Mouse (Mus musculus) T-helper 2 cell (primary cell): ENCODE measurements around the gene Comt.

Experiments used
- in situ Hi-C: fragments of 300-600 bp; cut with MboI, MseI; formaldehyde crosslinking; loops from one replicate; pipeline ENCODE4 v1.15.1; 2025; ENCODE audit warnings: high pct_unique_total_duplicates

Comt gene

DNA sequence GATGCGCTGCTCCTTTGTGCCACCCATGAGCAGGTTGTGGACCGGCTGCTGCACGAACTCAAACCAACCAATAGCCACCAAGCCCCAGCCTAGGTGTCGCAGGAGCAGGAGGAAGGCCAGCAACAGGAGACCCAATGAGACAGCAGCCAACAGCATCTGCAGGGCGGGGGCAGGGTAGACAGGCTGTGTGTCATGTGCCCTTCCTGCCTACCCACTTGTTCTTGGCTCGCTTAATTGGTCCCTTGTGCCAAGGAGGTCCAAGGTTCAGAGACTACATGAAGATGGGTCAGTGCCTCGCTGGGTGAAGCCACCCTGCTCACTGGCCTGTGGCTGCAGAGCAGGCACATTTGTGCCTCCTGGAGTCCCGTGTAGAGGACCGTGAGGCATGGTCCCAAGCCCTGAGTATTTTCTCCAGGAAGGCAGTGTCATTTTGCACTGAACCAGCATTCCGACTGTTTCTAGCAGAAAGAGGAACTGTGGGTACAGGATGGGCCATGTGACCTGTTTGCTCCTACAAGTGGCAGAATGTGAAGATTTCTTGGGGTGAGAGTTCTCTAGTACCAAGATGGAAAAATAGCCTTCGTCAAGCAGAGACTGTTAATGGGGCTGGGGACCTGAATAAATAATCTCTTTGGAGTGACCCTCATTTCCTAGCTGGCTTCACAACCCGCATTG, 14.7 kb downstream of the Comt start:
- in situ Hi-C loops, result loop anchor here (5.0 kb wide), 1 partner anchor 65 kb away; the partner anchor contains the start of genes Arvcf and Tango2

DNA sequence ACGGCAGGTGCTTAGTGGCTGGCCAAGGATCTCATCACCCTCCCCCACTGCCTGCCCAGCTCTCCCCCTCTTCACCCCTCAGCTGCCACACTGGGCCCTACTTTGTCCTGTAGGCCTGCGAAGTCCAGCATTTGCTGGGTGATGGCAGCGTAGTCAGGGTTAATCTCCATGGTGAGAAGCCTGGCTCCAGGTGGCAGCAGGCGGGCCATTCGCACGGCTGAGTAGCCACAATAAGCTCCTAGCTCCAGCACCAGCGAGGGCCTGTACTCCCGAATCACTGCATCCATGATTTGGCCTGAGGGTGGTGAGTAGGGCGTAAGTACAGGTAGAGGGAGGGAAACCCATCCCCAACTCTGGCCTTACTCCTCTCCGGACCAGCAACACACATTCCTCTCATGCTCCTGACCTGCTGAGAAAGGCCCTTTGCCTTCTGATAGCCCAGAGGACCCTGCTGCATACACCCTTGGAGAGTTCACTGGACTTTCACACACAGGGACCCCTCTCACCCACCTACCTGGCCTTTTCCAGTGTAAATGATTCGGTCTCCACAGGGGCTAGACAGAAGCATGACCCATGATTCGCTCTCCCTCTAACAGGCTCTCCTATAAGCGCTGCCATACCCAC, 15.5 kb downstream of the Comt start:
- in situ Hi-C loops, result loop anchor here (5.0 kb wide), 1 partner anchor 64 kb away; the partner anchor contains the start of genes Arvcf and Tango2

DNA sequence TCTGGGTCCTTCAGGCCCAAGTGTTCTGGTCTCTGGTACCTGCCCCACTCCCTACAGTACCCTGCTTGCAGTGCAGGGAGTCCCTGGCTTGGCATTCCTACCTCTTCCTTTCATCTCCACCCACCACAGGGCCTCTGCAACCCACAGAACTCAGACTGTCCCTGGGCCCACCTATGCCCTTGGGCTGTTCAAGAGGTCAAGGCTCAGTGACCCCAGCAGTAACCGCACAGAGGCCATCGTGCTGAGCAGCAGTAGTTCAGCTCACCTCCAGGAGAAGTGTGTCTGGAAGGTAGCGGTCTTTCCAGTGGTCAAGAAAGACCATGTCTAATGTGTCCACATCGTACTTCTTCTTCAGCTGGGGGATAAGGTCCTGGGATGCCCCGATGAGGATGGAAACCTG, 16.2 kb downstream of the Comt start:
- in situ Hi-C loops, result loop anchor here (5.0 kb wide), 1 partner anchor 63 kb away; the partner anchor contains the start of genes Arvcf and Tango2

DNA sequence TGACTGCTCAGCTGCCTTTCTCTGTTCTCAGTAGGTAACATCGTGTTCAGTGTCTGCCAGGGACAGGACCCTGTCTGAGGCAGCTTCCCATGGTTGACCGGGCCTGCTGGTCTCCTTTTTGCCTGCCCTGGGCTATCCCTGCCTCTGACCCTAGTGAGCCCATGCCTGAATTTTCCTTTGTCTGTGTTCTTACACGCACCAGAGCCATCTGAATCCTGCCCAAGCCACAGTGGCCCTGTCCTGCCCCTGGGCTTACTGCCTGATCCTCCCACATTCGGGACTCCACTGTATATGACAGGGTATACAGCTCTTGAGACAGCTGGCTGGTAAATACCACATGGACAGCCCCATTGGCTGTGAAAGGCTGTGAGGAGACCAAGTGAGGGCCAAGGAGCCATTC, 16.9 kb downstream of the Comt start:
- in situ Hi-C loops, result loop anchor here (5.0 kb wide), 1 partner anchor 62 kb away; the partner anchor contains the start of genes Arvcf and Tango2

DNA sequence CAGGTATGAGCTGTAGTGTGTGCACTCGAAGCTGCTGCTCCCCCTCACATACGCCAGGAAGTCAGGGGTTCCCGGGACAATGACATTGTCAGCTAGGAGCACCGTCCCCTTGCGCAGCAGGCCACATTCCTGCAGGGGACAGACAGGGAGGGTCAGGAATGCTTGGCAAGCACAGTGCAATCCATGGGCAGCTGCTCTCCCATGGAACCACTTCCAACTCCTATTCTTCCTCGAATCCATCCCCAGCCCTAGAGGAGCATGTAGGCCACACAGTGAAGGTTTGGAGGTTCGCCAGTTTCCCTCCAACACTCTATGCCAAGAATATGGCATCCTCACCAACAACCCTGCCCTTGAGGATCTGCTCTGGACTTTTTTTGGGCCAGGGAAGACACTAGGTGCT, 18.7 kb downstream of the Comt start:
- in situ Hi-C loops, result no loop called here

DNA sequence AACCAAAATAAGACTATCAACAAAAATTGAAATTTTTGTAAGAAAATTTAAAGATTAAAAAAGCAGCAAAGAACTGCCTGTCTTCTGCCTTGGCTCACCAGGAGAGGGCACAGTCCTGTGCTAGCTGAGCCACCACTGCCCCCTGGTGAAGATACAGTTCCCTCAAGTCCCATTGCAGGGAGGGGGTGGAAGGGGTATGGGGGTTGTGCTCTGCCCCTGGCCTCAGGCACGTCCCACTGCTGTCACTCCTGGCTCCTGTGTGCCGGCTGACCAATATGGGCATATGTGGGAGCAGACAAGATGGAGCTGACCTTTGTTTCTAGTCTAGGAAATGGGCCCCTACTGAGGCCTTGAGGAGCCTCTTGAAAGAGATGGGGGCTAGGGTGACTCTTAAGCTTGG, 20.4 kb downstream of the Comt start:
- in situ Hi-C loops, result no loop called here

DNA sequence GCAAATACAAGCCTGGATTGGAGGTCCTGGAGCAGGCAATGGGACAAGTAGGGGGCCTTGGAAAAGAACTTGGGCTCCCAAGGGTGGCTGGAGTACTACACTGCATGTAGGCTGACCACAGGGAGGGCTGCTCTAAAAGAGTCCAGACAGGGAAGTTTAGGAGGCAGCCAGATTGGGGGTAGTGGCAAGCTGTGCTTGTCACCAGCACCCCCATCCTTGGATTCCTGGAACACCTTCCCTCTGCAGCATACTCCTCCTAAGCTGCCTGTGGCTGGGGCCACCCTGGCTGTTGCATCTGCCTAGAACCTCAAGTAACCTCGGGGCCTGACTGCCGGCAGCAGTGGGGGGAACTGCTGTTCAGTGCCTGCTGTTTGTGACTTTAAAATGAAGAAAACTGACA, 20.8 kb downstream of the Comt start:
- in situ Hi-C loops, result no loop called here

DNA sequence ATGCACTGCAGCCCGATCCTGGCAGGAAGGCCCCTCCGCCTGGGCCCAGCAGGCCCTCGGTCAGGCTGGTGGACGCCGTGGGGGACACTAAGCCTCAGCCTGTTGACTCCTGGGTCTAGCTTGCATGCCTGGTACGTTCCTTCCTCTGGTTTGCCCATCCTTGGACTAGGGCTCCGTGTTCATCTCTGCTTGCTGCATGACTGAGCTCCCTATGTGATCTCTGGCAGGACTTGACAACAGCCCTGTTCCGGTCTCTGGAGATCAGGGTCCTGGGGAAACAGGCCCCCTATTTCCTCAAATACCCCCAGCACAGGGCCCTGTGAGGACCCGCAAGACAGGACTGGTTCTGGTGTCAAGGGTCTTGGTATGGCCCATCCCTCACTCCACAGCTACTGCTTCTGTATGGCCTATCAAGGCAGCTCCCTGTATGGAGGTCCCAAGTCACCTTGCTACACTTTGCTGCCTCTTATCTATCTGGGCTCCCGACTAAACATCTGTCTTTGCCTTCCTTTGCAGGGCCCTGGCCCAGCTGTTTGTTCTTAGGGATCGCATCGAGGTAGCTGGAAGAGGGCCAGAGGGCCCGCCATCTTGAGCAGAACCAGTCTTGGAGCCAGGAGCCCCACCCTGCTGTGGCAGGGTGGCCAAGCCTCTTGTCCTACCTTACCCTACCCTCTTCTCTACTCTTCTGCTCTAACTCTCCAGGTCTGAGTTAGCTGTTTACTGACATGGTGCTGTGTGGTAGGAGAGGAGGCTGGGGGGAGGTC, 21.4 kb downstream of the Comt start:
- in situ Hi-C loops, result no loop called here

DNA sequence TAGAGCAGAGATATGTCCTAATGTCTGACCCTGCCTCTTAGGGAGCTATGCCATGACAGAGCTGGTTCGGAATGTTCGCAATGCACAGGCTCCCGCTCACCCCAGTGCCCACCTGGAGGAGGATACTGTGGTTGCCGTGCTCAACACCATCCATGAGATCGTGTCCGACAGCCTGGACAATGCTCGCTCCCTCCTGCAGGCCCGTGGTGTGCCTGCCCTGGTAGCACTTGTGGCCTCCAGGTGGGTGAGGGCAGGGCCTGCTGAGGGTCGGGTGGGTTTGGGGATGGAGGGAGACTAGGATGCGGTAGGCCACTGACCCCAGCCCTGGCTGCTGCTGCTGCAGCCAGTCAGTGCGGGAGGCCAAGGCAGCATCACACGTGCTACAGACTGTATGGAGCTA, 23.4 kb downstream of the Comt start:
- in situ Hi-C loops, result no loop called here

DNA sequence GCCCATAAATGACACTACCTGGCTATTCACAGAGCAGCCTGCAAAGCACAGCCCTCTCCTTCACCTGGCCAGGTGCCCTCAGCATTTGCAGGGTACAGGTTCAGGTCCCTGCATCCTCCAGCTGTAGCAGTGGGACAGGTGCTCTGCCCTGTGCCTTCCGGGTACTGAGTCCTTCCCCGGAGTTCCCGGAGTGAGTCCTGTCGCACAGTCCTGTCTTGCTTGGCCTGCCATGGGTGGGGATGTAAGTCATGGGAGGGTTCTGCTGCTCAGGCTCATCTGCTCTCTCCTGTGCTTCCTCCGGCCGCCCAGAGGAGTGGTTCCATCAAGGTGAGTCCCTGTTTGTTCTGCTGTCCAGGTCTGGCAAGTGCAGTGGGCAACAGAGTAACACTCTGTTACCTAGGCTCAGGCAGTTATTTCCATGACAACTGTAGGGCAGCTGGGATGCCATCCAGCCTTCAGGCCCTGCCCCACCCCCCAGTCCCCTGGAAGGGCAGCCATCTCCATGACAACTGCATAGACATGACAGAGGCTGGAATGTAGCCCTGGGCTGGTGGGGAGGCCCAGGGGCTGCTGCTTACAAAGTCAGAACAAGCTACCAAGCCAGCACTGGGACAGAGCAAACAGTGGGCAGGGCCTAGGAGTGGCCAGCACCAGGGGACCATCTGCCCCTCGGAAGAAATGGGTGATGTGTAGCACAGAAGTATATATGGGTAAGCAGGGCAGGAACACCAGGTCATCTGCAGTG, 26.0 kb downstream of the Comt start:
- in situ Hi-C loops, result no loop called here

DNA sequence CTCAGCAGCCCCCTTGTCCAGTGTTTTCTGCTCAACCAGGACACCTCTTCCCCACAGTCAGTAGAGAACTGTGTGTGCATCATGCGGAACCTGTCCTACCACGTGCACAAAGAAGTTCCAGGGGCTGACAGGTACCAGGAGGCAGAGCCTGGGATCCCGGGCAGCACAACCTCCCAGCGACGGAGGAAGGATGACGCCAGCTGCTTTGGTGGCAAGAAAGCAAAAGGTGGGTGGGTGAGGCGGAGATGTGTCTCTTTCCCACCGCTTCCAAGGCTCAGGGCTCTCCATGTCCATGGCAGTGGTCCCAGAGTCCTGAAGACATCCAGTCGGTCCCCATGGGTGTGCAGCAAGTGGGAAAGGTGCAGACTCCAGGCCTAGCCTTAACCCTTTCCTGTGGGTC, 26.6 kb downstream of the Comt start:
- in situ Hi-C loops, result no loop called here

DNA sequence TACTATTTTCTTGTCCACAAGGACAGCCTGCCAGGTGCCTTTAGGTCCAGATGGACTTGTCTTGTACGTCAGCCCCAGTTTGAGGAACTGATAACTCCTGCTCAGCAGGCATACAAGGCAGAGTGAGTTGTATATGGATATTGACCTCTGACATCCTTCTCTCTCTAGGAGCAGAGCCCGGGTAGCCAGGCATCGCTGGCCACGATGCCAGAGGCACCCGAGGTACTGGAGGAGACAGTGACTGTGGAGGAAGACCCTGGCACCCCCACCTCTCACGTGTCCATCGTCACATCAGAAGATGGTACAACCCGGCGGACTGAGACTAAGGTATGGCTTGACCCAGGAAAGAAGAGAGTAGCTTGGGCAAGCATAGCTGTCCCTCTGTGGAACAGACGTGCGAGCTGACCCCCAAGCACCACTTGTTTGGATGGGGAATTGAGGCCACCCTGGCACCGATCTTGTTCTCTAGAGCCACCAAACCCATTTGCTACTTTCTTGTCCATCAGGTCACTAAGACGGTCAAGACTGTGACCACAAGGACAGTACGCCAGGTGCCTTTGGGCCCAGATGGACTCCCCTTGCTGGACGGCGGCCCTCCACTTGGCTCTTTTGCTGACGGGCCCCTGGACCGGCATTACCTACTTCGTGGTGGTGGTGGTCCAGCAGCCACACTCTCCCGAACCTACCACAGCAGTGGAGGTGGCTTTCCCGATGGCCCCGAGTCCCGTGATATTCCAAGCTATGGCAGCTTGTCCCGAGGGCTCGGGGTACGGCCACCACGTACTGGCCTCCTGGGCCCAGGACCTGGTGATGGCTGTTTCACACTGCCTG, 29.6 kb downstream of the Comt start:
- in situ Hi-C loops, result no loop called here

DNA sequence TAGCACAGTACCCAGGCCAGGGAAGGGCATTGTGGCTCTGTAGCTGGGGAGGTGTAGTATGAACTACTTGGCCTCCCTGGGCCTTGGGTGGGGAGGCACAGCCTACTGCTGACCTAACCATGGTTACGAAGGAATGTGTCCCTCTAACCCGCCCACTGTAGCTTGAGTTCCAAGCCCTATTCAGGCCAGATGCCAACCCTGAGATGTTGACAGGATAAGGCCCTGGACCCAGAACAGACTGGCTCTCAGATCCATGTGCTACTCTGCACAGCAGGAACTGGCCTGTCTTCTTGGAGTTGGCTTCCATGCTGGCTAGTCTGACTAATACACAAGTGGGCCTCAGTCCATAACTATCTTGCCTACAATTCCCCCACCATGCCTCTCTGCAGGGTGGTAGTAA, 30.5 kb downstream of the Comt start:
- in situ Hi-C loops, result no loop called here

DNA sequence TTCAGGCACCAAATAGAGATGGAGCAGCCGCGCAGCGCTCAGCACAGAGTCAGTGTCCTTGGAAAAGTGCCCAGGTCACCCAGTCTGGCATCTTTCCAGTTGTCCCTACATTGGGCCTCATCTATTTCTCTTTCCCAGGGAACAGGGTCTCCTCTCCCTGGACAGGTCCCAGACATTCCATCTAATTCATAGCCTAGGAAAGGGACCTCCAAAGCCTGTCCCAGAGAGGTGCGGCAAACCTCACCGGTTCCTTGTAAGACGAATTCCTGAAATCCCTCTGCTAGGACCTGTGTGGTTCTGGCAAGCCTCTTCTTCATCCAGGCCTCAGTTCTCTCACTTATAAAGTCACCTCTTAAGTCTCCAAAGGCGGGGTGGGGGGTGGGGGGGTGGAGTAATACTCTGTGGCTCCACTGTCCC, 31.0 kb downstream of the Comt start:
- in situ Hi-C loops, result no loop called here

DNA sequence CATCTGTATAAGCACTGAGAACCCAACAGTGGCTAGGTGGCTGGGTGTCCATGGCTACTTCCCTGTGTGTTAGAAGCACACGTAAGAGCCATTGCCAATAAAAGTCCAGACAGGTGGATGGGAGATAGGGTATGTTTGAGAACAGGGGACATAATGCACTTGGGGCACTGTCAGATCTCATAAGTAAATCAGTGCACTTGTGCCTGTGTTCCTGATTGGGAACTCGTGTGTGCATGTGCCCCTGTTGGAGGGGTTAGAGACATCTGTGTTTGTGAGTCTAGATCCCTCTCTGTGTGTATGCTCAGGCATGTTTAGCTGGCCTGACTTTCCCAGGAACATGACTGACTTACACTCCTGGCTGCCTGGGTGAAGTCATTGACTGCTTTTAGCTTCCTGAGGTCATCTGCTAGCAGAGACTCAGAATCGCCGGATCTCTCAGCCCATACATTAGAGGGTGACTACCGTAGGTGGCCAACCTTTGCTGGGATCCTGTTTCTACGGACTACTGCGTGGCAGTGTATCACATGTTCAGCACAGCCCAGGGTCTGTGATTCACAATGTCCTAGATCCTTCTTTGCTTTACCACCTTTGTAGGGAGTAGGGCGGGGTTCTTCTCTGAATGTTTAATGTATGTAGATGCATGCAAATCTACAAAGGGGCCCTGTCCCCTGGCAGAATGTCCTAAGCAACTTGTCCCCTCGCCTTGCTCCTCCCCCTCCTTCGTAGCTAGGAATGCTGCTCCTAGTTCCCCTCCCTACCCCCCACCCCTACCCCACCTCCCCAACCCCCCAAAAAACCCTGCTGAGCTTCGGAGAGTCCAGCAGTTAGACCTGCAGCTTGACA, 31.7 kb downstream of the Comt start:
- in situ Hi-C loops, result no loop called here

DNA sequence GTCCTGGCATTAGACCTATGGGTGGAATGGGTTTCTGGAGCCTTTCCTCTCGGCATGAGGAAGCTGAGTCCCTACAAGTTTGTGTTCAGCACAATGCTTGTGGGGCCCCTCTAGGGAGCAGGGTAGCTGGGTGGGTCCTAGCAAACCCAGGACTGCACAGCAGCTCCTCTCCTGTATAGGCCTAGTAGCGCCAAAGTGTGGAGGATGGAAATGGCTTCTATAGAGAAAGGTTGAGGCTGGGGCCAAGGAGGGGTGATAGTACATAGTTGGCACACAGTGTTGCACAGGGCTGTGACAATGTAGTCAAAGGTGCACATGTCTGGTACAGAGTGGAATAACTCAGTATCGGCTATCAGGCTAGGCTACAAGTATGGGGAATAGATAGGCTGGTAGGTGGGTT, 32.6 kb downstream of the Comt start:
- in situ Hi-C loops, result no loop called here

DNA sequence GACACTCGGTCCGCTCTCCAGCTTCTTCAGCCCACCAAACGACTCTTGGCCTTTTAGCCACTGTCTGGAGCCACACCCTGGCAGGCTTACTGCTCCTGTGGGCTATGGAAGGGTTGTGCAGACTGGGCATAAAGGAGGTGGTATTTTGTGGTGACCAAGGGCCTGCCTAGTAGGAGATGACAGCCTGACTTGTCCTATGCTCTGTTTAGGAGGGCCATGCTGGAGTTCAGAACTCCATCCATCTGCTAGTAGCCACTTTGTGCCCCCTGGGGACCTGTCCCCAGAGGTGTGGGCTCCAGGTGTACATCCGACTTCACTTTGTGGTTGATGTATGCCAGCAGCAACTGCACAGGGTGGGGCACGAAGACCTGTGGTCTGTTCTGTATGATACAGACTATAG, 33.1 kb downstream of the Comt start:
- in situ Hi-C loops, result no loop called here

DNA sequence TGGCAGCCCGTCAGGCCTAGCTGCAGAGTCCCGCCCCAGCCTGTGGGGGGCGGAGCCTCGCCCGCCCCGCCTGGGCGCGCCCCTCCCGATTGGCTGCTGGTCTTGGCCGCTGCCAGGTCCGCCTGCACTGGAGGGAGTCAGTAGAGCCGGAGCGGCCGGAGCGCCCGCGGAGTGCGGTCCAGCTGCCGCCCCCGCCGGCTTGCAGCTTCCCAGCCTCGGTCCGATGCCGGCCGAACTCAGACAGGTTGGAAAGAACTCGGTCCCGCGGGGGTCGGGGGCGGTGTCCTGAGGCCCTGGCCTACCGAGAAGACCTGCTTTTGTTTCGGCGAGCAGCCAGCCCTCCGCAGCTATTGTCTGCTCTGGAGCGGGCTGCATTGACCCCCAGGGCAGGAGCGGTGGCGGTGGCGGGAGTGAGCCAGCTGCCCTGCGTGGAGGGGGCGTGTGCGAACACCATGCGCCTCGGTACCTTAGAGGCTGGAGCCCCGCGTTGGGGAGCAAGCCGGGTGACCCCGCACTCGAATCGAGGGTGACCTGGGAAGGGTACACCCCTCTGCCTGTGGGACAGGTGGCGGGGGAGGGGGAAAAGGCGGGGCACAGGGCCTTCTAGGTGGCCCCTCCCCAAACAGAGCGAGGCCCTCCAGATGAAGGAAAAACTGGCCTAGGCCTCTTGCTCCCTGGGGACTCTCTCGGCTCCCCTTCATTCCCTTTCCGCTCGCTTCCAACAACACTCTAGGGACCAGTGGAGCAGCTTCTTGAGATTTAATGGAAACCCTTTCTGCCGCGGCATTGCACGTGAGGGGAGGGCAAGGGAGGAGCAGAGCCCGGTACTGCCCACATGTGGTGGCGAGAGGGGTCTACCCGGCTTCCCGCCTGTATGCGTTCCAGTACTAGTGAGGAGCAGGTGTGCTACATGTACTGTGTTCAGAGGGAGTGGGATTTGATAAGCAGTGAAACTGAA, 33.9 kb downstream of the Comt start:
- in situ Hi-C loops, result no loop called here

DNA sequence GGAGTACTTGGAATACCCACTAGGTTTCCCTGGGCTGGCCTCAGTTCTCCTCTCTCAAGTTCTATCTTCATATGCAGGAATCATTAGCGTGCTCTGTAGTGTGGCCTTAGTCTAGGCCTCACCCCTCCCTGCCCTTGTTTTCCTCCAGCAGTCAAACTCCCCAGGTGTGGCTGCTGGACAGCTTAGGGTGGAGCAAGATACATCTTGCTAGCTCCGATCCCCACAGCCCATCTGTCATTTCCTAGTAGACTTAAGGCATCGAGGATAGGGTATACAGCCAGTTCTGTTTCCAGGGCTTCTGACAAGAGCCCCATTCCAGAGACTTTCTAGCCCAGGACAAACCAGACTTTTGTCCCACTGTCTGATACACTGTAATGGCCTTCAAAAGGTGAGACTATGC, 34.9 kb downstream of the Comt start:
- in situ Hi-C loops, result no loop called here
